Mouse (Mus musculus): ENCODE data around the gene Morn4.

DNA sequence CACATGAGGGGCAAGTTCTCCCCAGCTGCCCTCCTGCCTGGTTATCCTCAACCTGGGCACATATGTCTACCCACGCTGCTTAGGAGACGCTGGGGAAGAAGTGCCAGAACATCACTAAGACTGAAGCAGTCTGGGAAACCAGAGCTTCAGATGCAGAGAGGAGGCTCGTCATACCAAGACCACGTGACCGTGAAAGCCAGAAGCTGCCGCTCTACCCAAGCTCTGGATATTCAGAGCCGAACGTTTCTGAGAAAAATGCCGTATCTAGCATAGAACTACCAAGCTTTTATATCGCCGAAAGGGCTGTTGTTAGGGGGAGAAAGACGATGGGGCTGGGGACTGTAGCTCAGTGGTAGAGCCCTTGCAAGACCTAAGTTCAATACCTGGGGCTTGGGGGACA, 47.8 kb downstream of the Morn4 start:
- TF ChIP-seq POLR2A (IDR thresholded peaks at IDR 0.05; ENCODE audit: insufficient read depth, low read depth, low read length) (no peak), CTCF (IDR thresholded peaks at IDR 0.05; ENCODE audit: insufficient read depth, low read depth, low read length) (no peak)

All from olfactory bulb, adult 2 months (tissue).